Mouse (Mus musculus) forebrain, embryonic 15.5 days (tissue): ENCODE measurements around the gene Ibtk. TPM values are rescaled to one million over a fixed set of nuclear protein-coding genes. Genes with fewer than 3 reads are reported as not detected.

ENCODE experiments used
- ATAC-seq: fragments of 200-750 bp; cut with Nextera tagmentation; replicated peaks from 2 replicates; pipeline ENCODE4 v1.8.0; 2017; ENCODE audit warnings: mild to moderate bottlenecking, moderate TSS enrichment, moderate library complexity
- H3K27ac ChIP-seq: fragments of 300-500 bp; sonication (generic); replicated peaks from 2 replicates; pipeline ENCODE4 v1.5.1; 2015; ENCODE audit warnings: mild to moderate bottlenecking, inconsistent platforms
- H3K27me3 ChIP-seq: fragments of 300-500 bp; sonication (generic); 2 replicates; pipeline ENCODE4 v1.6.1; 2015; ENCODE audit warnings: inconsistent platforms
- H3K36me3 ChIP-seq: fragments of 300-500 bp; sonication (generic); 2 replicates; pipeline ENCODE4 v1.6.1; 2015; ENCODE audit warnings: mild to moderate bottlenecking, inconsistent platforms
- H3K4me1 ChIP-seq: fragments of 300-500 bp; sonication (generic); 2 replicates; pipeline ENCODE4 v1.6.1; 2015; ENCODE audit warnings: inconsistent platforms
- H3K4me2 ChIP-seq: fragments of 300-500 bp; sonication (generic); replicated peaks from 2 replicates; pipeline ENCODE4 v1.6.1; 2015; ENCODE audit warnings: mild to moderate bottlenecking, inconsistent platforms
- H3K4me3 ChIP-seq: fragments of 300-500 bp; sonication (generic); 2 replicates; pipeline ENCODE4 v1.5.1; 2015; ENCODE audit warnings: mild to moderate bottlenecking, inconsistent platforms
- H3K9ac ChIP-seq: fragments of 300-500 bp; sonication (generic); replicated peaks from 2 replicates; pipeline ENCODE4 v1.6.1; 2015; ENCODE audit warnings: mild to moderate bottlenecking, inconsistent platforms
- H3K9me3 ChIP-seq: fragments of 300-500 bp; sonication (generic); 2 replicates; pipeline ENCODE4 v1.6.1; 2016; ENCODE audit warnings: inconsistent platforms
- WGBS: fragments of 180-500 bp; shearing (Covaris S2); methylation state at CpG from one replicate; pipeline ENCODE4 v1.1.7; 2015; ENCODE audit warnings: mixed read lengths; 5-methylcytosine and 5-hydroxymethylcytosine counted together
- polyA plus RNA-seq: library from polyadenylated mRNA; unstranded; fragments of >200 nt; fragmentation: Nextera tagmentation; extraction: Ambion mirVana; gene quantifications from 2 replicates; pipeline ENCODE4 v1.2.1, GENCODE M21; 2015

Ibtk gene
- polyA plus RNA-seq, 1 experiment from 2014 or later = 33.5 TPM

GRCm38 (mm10) chr9:85693231-85694116 lies 55.7 kb downstream of the Ibtk start:
- 60% methylated on average over 6 of the region's 6 CpGs for WGBS
- no peak overlapping the region for H3K27ac ChIP-seq
- ATAC-seq = peak; percentile 90
- no peaks in the 10 kb centered on the region for H3K9me3 ChIP-seq
- no peaks in the 10 kb centered on the region for H3K27me3 ChIP-seq
- H3K9ac ChIP-seq = no peak overlapping the region
- no peak overlapping the region for H3K4me2 ChIP-seq
- no peaks in the 10 kb centered on the region for H3K4me1 ChIP-seq
- no peak overlapping the region for H3K4me3 ChIP-seq
- peaks cover 39% of the 10 kb centered on the region for H3K36me3 ChIP-seq

DNA sequence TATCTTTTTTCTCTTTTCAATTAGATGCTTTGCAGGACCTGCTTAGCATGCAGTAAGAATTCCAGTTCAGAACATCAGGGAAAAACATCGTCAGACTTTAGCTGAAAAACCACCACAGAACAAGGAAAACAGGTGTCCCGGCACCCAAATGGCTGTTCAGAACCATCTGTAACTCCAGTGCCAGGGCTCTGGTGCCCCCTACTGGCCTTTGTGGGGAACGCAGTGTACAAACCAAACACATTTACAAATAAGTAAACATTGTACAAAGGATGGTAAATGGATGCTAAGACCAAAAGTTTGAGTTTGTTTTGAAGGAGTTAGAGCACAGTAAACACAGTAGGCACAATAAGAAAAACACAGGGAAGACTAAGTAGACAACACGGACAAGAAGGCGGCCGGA lies 64.1 kb downstream of the Ibtk start:
- WGBS = 90% methylated on average over 6 of the region's 6 CpGs
- no peaks in the 10 kb centered on the region for H3K27me3 ChIP-seq
- no peak overlapping the region for H3K4me3 ChIP-seq
- H3K9ac ChIP-seq = no peak overlapping the region
- H3K36me3 ChIP-seq = peaks cover 30% of the 10 kb centered on the region
- H3K4me1 ChIP-seq = no peaks in the 10 kb centered on the region
- ATAC-seq = no peak
- no peak overlapping the region for H3K4me2 ChIP-seq
- 0 out of 2 replicates have a peak, but pooled peaks cover 3% of the 10 kb centered on the region for H3K9me3 ChIP-seq
- H3K27ac ChIP-seq = no peak overlapping the region

GRCm38 (mm10) chr9:85675131-85675905 lies 73.8 kb downstream of the Ibtk start:
- H3K4me3 ChIP-seq = no peak overlapping the region
- H3K4me2 ChIP-seq = no peak overlapping the region
- no peaks in the 10 kb centered on the region for H3K9me3 ChIP-seq
- H3K27ac ChIP-seq = no peak overlapping the region
- no peaks in the 10 kb centered on the region for H3K27me3 ChIP-seq
- WGBS = 87% methylated on average over 10 of the region's 10 CpGs
- no peaks in the 10 kb centered on the region for H3K36me3 ChIP-seq
- H3K4me1 ChIP-seq = peaks cover 6% of the 10 kb centered on the region; the same call in 1 of the 2 replicates
- H3K9ac ChIP-seq = no peak overlapping the region
- no peak for ATAC-seq

- Histone ChIP-seq H3K9me3 (no peaks in the 10 kb centered on the region), H3K9ac (no peak overlapping the region), H3K4me1 (peaks cover 6% of the 10 kb centered on the region; the same call in 1 of the 2 replicates), H3K4me2 (no peak overlapping the region), H3K27ac (no peak overlapping the region), H3K36me3 (no peaks in the 10 kb centered on the region), H3K4me3 (no peak overlapping the region), H3K27me3 (no peaks in the 10 kb centered on the region)
- ATAC-seq = no peak
- 51% methylated on average over 15 of the region's 15 CpGs for WGBS
Observed at GRCm38 (mm10) chr9:85673907-85674481, 75.1 kb downstream of the Ibtk start.

DNA sequence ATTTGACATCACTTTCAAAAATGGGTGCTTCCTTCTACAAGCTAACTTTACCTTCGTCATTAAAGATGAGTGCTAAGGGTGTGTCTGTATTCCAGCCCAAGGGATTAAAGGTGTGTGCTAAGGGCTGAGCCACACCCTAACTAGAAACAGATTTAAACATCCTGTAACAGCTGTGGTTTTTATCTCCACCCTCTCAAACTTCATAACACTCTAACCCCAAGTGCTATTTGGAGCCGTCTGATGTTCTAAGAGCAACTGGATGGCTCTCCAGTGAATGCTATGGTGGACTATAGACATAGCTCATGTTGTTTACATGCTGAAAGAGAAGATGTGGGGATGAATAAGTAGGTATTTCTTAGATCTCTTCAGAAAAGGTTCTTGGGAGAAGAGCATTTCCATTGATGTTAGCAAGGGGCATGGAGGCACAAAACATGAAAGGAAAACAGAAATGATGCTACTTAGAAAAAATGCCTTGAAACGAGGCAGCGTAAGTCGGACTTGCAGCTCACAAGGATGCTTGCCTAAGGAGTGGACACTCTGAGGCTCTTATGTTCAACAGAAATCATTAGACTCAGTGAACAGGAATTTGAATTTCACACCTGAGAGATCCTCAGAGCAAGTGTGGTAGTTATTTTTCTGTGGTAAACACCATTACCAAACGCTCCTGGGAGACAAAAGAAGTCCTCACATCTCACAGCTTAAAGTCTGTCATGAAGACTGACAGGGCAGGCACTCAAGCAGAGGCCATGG lies 77.4 kb downstream of the Ibtk start:
- Histone ChIP-seq H3K9me3 (no peaks in the 10 kb centered on the region), H3K27me3 (no peaks in the 10 kb centered on the region), H3K27ac (no peak overlapping the region), H3K4me2 (no peak overlapping the region), H3K36me3 (no peaks in the 10 kb centered on the region), H3K4me1 (peaks cover 6% of the 10 kb centered on the region; the same call in 1 of the 2 replicates), H3K4me3 (no peak overlapping the region), H3K9ac (no peak overlapping the region)
- ATAC-seq = no peak
- 84% methylated on average over 6 of the region's 6 CpGs for WGBS

- H3K27ac ChIP-seq = no peak overlapping the region
- H3K27me3 ChIP-seq = no peaks in the 10 kb centered on the region
Observed at GRCm38 (mm10) chr9:85664316-85664715, 84.8 kb downstream of the Ibtk start.

DNA sequence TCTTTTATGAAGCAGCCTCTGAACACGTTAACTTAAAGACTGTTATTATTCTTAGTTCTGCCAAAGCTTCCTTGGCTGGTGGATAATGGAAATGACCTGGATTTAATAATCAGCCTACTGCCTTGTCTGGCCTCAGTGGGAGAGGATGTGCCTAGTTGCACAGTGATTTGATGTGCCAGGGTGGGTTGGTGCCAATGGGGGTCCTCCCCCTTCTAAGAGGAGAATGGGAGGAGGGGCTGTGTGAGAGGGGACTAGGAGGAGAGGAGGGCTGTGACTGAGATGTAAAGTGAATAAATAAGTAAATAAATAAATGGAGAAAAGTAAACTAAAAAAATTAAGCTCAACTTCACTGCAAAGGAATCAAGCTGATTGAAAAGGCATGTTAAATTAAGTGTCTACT lies 85.3 kb downstream of the Ibtk start:
- WGBS = 46% methylated on average over 1 of the region's 1 CpGs

More at GRCm38 (mm10) chr9:85664316-85664715, 84.8 kb downstream of the Ibtk start:
- no peak overlapping the region for H3K4me2 ChIP-seq
- H3K36me3 ChIP-seq = no peaks in the 10 kb centered on the region
- H3K4me3 ChIP-seq = no peak overlapping the region
- no peaks in the 10 kb centered on the region for H3K9me3 ChIP-seq
- no peak for ATAC-seq
- H3K4me1 ChIP-seq = peaks cover 5% of the 10 kb centered on the region; the same call in 1 of the 2 replicates
- WGBS = 61% methylated on average over 1 of the region's 1 CpGs
- no peak overlapping the region for H3K9ac ChIP-seq

DNA sequence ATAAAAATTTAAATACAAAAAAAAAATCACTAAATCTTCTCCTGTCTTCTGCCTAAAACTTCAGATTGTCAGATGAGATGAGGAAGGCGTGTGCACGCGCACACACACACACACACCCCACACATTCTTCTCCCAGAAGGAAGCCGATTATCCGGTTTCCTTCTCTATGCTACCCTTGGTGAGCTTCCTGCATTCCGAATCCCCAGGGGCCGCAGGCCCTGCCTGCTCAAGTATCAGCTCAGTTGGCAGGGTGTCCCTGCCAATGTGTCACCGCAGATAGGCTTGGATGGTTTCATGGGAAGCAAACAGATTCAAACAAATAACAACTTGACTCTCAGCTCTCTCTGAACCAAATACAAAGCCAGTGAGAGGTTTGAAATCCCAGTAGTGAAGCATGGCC lies 86.0 kb downstream of the Ibtk start:
- Histone ChIP-seq H3K27me3 (no peaks in the 10 kb centered on the region), H3K36me3 (no peaks in the 10 kb centered on the region), H3K9me3 (no peaks in the 10 kb centered on the region), H3K9ac (no peak overlapping the region), H3K4me3 (no peak overlapping the region), H3K27ac (no peak overlapping the region), H3K4me1 (peaks cover 5% of the 10 kb centered on the region; the same call in 1 of the 2 replicates), H3K4me2 (no peak overlapping the region)
- no peak for ATAC-seq
- 32% methylated on average over 8 of the region's 8 CpGs for WGBS

More for the DNA sequence above, 85.3 kb downstream of the Ibtk start:
- 0 out of 2 replicates have a peak, but pooled peaks have one; percentile 61 for ATAC-seq
- no peaks in the 10 kb centered on the region for H3K36me3 ChIP-seq
- H3K4me3 ChIP-seq = no peak overlapping the region
- peaks cover 5% of the 10 kb centered on the region; the same call in 1 of the 2 replicates for H3K4me1 ChIP-seq
- no peak overlapping the region for H3K4me2 ChIP-seq
- H3K27me3 ChIP-seq = no peaks in the 10 kb centered on the region
- H3K27ac ChIP-seq = no peak overlapping the region
- H3K9me3 ChIP-seq = no peaks in the 10 kb centered on the region
- H3K9ac ChIP-seq = no peak overlapping the region

- H3K9ac ChIP-seq = no peak overlapping the region
- no peaks in the 10 kb centered on the region for H3K4me1 ChIP-seq
- ATAC-seq = no peak
- H3K4me3 ChIP-seq = no peak overlapping the region
- no peaks in the 10 kb centered on the region for H3K9me3 ChIP-seq
- H3K4me2 ChIP-seq = no peak overlapping the region
- no peaks in the 10 kb centered on the region for H3K36me3 ChIP-seq
- 82% methylated on average over 4 of the region's 4 CpGs for WGBS
- no peaks in the 10 kb centered on the region for H3K27me3 ChIP-seq
- no peak overlapping the region for H3K27ac ChIP-seq
Observed at GRCm38 (mm10) chr9:85653401-85653800, 95.7 kb downstream of the Ibtk start.

DNA sequence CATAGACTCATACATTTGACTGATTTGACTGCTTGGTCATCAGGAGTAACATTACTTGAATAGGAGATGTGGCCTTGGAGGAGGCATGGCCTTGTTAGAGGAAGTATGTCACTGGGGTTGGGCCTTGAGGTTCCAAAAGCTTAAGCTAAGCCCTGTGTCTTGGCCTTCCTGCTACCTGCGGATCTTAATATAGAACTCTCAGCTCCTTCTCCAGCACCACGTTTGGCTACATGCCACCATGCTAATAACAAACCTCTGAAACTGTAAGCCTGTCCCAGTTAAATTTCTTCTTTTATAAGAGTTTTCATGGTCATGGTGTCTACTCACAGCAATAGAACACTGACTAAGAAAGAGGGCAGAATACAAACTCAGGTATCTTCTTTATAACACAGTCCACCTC lies 110.9 kb downstream of the Ibtk start:
- H3K9me3 ChIP-seq = no peaks in the 10 kb centered on the region
- H3K36me3 ChIP-seq = no peaks in the 10 kb centered on the region
- H3K4me1 ChIP-seq = no peaks in the 10 kb centered on the region
- WGBS = 89% methylated on average over 2 of the region's 2 CpGs
- no peaks in the 10 kb centered on the region for H3K27me3 ChIP-seq
- no peak overlapping the region for H3K4me3 ChIP-seq
- no peak overlapping the region for H3K4me2 ChIP-seq
- H3K27ac ChIP-seq = no peak overlapping the region
- ATAC-seq = no peak
- H3K9ac ChIP-seq = no peak overlapping the region
